Mouse (Mus musculus): ENCODE measurements around the gene Cacna1a. TPM values are rescaled to one million over a fixed set of nuclear protein-coding genes. Genes with fewer than 3 reads are reported as not detected.

The Cacna1a gene
- polyA plus RNA-seq (2014; fragmentation: Nextera tagmentation; extraction: Ambion mirVana): 3.8 and 4.4 TPM in 2 replicates

DNA sequence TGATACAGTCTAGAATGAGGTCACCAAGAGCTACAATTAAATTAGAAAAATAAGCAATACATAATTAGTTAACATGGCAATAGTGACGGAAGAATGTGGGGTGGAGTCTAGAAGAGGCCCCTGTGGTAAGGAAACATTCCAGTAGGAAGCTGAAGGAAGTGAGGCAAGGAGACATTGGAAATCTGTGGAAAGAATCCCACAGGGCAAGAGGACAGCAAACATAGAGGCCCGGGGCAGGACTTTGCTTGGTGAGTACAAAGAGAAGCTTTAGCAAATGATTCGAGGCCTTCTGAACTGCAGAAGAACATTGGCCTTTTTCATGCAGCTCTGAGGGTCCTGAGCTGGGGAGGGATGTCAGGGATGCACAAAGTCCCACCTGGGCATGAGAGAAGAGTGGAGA, at the start of gene Cacna1a:
Gene Cacna1a, plus strand, starts transcription at position 166 of the 400 bp plus-strand sequence.
- peak; percentile 70 for ATAC-seq (ENCODE audit: insufficient read depth)
- Histone ChIP-seq H3K27ac (ENCODE audit: low read depth) (peak within 1 kb of the TSS; percentile 76), H3K27me3 (ENCODE audit: insufficient read depth, low read length) (no peaks in the 10 kb centered on the region), H3K4me2 (peak within 1 kb of the TSS; percentile 5; the same call in 1 of the 2 replicates), H3K4me3 (ENCODE audit: low read depth, low read length) (no peak within 1 kb of the TSS), H3K9ac (no peak within 1 kb of the TSS), H3K4me1 (ENCODE audit: insufficient read depth) (peaks cover 9% of the 10 kb centered on the region), H3K36me3 (ENCODE audit: insufficient read depth) (no peaks in the 10 kb centered on the region), H3K9me3 (ENCODE audit: low read depth, low read length) (no peaks in the 10 kb centered on the region)
- no peak for TF ChIP-seq CTCF (IDR thresholded peaks at IDR 0.05; ENCODE audit: low read depth)
- peak; percentile 29 for DNase-seq
- WGBS: 32% methylated on average over 3 of the region's 3 CpGs

DNA sequence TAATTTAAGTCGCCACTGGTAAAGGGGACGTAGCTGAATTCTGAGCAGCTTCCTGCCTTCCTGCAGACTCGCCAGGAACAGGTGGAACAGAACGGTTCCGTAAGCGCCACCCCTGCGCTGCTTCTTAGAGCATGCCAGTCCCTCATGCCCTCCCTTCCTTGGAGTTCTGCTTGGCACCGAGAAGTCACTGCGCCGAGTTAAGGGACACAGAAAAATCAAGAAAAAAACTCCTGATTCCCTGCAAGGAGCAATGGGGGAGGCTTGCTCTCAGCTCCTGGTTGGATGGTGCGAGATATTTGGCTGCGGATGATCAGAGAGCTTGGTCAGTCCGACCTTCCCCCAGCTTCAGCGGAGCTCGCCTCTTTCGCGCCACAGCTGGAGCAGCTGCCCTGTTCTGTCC, 49.7 kb upstream of the Cacna1a start:
- 17% methylated on average over 17 of the region's 17 CpGs for WGBS
- no peak for TF ChIP-seq CTCF (IDR thresholded peaks at IDR 0.05; ENCODE audit: low read depth)
- Histone ChIP-seq H3K27me3 (ENCODE audit: insufficient read depth, low read length) (peaks cover 27% of the 10 kb centered on the region; the same call in 1 of the 2 replicates), H3K9ac (no peak overlapping the region), H3K36me3 (ENCODE audit: insufficient read depth) (no peaks in the 10 kb centered on the region), H3K4me2 (no peak overlapping the region), H3K4me3 (ENCODE audit: low read depth, low read length) (no peak overlapping the region), H3K9me3 (ENCODE audit: low read depth, low read length) (no peaks in the 10 kb centered on the region), H3K4me1 (ENCODE audit: insufficient read depth) (no peaks in the 10 kb centered on the region), H3K27ac (ENCODE audit: low read depth) (no peak overlapping the region)
- ATAC-seq (ENCODE audit: insufficient read depth): no peak
- DNase-seq: no peak

DNA sequence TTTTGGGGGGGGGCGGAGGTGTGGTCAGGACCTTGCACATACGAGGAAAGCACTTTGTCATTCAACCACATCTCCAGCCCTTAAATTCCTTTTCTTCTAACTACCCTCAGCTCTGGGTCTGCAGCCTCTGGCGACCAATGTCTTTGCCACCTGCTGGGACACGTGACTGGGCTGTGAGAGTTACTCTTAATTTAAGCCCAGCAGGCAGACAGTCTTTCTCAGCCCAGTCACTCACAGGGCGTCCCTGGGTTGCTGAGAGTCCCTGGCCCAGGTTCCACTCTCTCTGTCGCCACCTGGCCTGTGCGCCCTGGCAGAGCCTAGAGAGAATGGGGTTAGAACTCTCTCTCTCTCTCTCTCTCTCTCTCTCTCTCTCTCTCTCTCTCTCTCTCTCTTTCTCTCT, 48.9 kb upstream of the Cacna1a start:
- Histone ChIP-seq H3K36me3 (ENCODE audit: insufficient read depth) (no peaks in the 10 kb centered on the region), H3K9me3 (ENCODE audit: low read depth, low read length) (no peaks in the 10 kb centered on the region), H3K4me2 (no peak overlapping the region), H3K9ac (no peak overlapping the region), H3K4me1 (ENCODE audit: insufficient read depth) (no peaks in the 10 kb centered on the region), H3K27ac (ENCODE audit: low read depth) (no peak overlapping the region), H3K27me3 (ENCODE audit: insufficient read depth, low read length) (peaks cover 27% of the 10 kb centered on the region; the same call in 1 of the 2 replicates), H3K4me3 (ENCODE audit: low read depth, low read length) (no peak overlapping the region)
- no peak for DNase-seq
- no peak for TF ChIP-seq CTCF (IDR thresholded peaks at IDR 0.05; ENCODE audit: low read depth)
- 7% methylated on average over 7 of the region's 7 CpGs for WGBS
- ATAC-seq (ENCODE audit: insufficient read depth): no peak

DNA sequence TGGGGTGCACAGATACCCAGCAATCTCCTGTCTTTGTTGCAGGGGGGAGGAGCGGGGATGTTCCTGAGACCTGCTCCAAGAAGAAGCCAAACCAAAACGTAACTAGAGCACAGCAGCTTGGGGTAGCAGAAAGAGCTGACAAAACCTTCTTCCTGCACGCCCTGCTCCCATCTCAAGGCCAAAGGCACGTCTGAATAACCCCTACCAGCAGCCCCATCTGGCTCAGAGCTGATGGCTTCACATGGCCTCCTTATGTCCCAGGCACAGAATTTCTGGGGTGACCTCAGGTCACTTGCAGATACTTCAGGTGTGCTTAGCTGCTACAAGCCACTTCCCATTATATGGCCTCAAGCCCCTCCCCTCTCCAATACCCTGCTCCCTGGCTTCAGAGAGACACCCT, 48.4 kb upstream of the Cacna1a start:
- TF ChIP-seq CTCF (IDR thresholded peaks at IDR 0.05; ENCODE audit: low read depth): no peak
- DNase-seq (no peak), ATAC-seq (ENCODE audit: insufficient read depth) (no peak)
- no peaks in the 10 kb centered on the region for H3K9me3 ChIP-seq (ENCODE audit: low read depth, low read length)
- H3K36me3 ChIP-seq (ENCODE audit: insufficient read depth): no peaks in the 10 kb centered on the region
- no peaks in the 10 kb centered on the region for H3K4me1 ChIP-seq (ENCODE audit: insufficient read depth)
- no peak overlapping the region for H3K27ac ChIP-seq (ENCODE audit: low read depth)
- WGBS: 55% methylated on average over 4 of the region's 4 CpGs
- no peak overlapping the region for H3K4me3 ChIP-seq (ENCODE audit: low read depth, low read length)
- peaks cover 27% of the 10 kb centered on the region; the same call in 1 of the 2 replicates for H3K27me3 ChIP-seq (ENCODE audit: insufficient read depth, low read length)
- H3K9ac ChIP-seq: no peak overlapping the region
- H3K4me2 ChIP-seq: no peak overlapping the region

DNA sequence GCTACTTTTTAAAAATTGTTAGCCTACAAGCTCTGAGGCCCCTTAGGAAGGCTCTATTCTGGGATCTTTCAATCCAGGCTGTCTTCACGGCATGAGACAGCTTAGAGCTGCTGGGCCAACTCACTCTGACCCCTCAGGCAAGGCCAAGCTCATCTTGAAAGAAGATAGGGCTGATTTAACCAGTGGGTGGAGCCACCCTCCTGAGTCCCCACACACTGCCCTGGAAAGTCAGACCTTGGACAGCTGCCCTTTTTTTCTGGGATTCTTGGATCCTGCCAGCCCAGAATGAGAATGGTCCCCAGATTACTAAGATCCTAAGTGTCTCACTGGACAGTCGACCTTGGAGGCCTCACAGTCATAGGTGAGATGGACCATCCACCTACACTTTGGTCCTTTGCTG, 47.6 kb upstream of the Cacna1a start:
- 6% methylated on average over 2 of the region's 2 CpGs for WGBS
- Histone ChIP-seq H3K9me3 (ENCODE audit: low read depth, low read length) (no peaks in the 10 kb centered on the region), H3K9ac (no peak overlapping the region), H3K4me2 (no peak overlapping the region), H3K4me1 (ENCODE audit: insufficient read depth) (no peaks in the 10 kb centered on the region), H3K36me3 (ENCODE audit: insufficient read depth) (no peaks in the 10 kb centered on the region), H3K4me3 (ENCODE audit: low read depth, low read length) (no peak overlapping the region), H3K27me3 (ENCODE audit: insufficient read depth, low read length) (peaks cover 27% of the 10 kb centered on the region; the same call in 1 of the 2 replicates), H3K27ac (ENCODE audit: low read depth) (no peak overlapping the region)
- ATAC-seq (ENCODE audit: insufficient read depth) (no peak), DNase-seq (peak; percentile 30)
- no peak for TF ChIP-seq CTCF (IDR thresholded peaks at IDR 0.05; ENCODE audit: low read depth)

DNA sequence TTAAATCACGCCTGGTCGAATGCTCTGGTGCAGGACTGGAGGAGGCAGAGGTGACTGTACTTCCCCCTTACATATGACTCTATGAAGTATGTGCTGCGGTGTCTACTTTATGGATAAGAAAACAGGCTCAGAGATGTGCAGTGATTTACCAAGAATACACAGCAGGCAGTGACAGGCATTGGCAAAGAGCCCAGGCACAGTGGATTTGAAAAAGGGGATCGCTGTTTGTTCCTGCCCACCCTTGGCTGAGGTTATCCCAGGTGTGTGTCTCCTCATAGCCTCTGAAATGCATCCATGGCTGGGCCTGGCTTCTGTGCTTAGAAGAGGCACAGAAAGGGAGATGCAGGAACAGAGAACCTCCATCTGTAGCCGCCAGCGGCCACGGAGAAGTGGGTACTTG, 42.7 kb upstream of the Cacna1a start:
- WGBS: 71% methylated on average over 7 of the region's 7 CpGs
- DNase-seq: no peak
- Histone ChIP-seq H3K4me2 (no peak overlapping the region), H3K27me3 (ENCODE audit: insufficient read depth, low read length) (no peaks in the 10 kb centered on the region), H3K9ac (no peak overlapping the region), H3K9me3 (ENCODE audit: low read depth, low read length) (no peaks in the 10 kb centered on the region), H3K4me1 (ENCODE audit: insufficient read depth) (no peaks in the 10 kb centered on the region), H3K36me3 (ENCODE audit: insufficient read depth) (no peaks in the 10 kb centered on the region), H3K4me3 (ENCODE audit: low read depth, low read length) (no peak overlapping the region), H3K27ac (ENCODE audit: low read depth) (no peak overlapping the region)
- ATAC-seq (ENCODE audit: insufficient read depth): no peak
- TF ChIP-seq CTCF (IDR thresholded peaks at IDR 0.05; ENCODE audit: low read depth): no peak

DNA sequence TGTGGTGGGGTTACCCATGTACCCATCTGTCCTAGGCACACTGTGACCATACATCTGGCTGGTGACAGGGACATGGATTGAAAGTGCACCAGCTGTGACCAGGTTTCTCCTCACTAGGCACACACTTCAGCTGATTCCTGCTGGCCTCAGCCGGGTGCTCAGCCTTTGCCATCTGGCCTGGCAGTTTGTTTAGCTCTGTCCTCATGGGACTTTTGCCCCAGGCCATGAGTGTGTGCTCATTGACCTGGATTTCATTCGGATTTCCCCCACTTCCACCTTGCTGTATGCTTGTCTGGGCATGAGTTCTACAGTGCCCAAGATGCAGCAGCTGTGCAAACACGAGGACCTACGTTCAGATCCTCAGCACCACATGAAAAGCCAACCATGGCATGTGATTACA, 41.8 kb upstream of the Cacna1a start:
- WGBS: 45% methylated on average over 4 of the region's 4 CpGs
- ATAC-seq (ENCODE audit: insufficient read depth): no peak
- no peak for TF ChIP-seq CTCF (IDR thresholded peaks at IDR 0.05; ENCODE audit: low read depth)

DNA sequence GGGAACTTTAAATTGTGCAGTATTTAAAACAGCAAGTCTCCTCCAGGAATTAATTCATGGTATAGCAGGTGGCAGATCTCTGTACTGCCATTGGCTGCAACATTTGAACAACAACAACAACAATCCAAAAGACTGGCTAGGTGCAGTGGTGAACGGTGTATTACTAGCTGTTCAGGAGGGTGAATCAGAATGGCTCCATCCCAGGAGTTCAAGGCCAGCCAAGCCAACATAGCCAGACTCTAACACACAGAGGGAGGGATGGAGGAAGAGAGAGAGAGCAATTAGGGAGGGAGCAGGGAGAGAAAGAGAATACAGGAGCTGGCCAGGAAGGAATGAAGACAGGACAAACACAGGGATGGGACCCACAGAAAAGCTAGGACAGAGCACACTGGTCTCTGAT, 38.7 kb upstream of the Cacna1a start:
- ATAC-seq (ENCODE audit: insufficient read depth) (no peak), DNase-seq (no peak)
- no peak overlapping the region for H3K4me2 ChIP-seq
- TF ChIP-seq CTCF (IDR thresholded peaks at IDR 0.05; ENCODE audit: low read depth): no peak
- no peak overlapping the region for H3K27ac ChIP-seq (ENCODE audit: low read depth)
- H3K36me3 ChIP-seq (ENCODE audit: insufficient read depth): no peaks in the 10 kb centered on the region
- H3K27me3 ChIP-seq (ENCODE audit: insufficient read depth, low read length): no peaks in the 10 kb centered on the region
- no peak overlapping the region for H3K9ac ChIP-seq
- H3K4me3 ChIP-seq (ENCODE audit: low read depth, low read length): no peak overlapping the region
- no peaks in the 10 kb centered on the region for H3K9me3 ChIP-seq (ENCODE audit: low read depth, low read length)
- 63% methylated on average over 1 of the region's 1 CpGs for WGBS
- no peaks in the 10 kb centered on the region for H3K4me1 ChIP-seq (ENCODE audit: insufficient read depth)

More for the DNA sequence above, 41.8 kb upstream of the Cacna1a start:
- Histone ChIP-seq H3K27me3 (ENCODE audit: insufficient read depth, low read length) (no peaks in the 10 kb centered on the region), H3K4me2 (no peak overlapping the region), H3K36me3 (ENCODE audit: insufficient read depth) (no peaks in the 10 kb centered on the region), H3K4me1 (ENCODE audit: insufficient read depth) (no peaks in the 10 kb centered on the region), H3K4me3 (ENCODE audit: low read depth, low read length) (no peak overlapping the region), H3K9ac (no peak overlapping the region), H3K27ac (ENCODE audit: low read depth) (no peak overlapping the region), H3K9me3 (ENCODE audit: low read depth, low read length) (no peaks in the 10 kb centered on the region)
- DNase-seq: no peak
